Mouse (Mus musculus): ENCODE results near the gene Herc3. TPM values are rescaled to one million over a fixed set of nuclear protein-coding genes. Genes with fewer than 3 reads are reported as not detected.

Gene Herc3
- polyA plus RNA-seq, 1 experiment from 2014 or later: 47.1 TPM

Other genes with a start within 250 kb of the Herc3 start
- 53.4 and 56.5 TPM in 2 replicates for gene Abcg2, start 246.9 kb upstream of the Herc3 start, polyA plus RNA-seq (2015; fragmentation: Nextera tagmentation; extraction: Ambion mirVana)
- 1.1 and 1.8 TPM in 2 replicates for gene Nap1l5, start 75.6 kb downstream of the Herc3 start, polyA plus RNA-seq (2015; fragmentation: Nextera tagmentation; extraction: Ambion mirVana)
- 9.1 and 9.3 TPM in 2 replicates for gene Fam13a, start 193.1 kb downstream of the Herc3 start, polyA plus RNA-seq (2015; fragmentation: Nextera tagmentation; extraction: Ambion mirVana)

Measured in heart, embryonic 15.5 days (tissue).